Mouse (Mus musculus) neural tube, embryonic 13.5 days (tissue): ENCODE measurements around the gene Eef1akmt1. TPM values are rescaled to one million over a fixed set of nuclear protein-coding genes. Genes with fewer than 3 reads are reported as not detected.

Experiments
- ATAC-seq: fragments of 200-750 bp; cut with Nextera tagmentation; 2 replicates; pipeline ENCODE4 v1.8.0; 2017; ENCODE audit warnings: low read depth, mild to moderate bottlenecking, moderate TSS enrichment, moderate library complexity
- H3K27ac ChIP-seq: fragments of 300-500 bp; sonication (generic); replicated peaks from 2 replicates; pipeline ENCODE4 v1.5.1; 2015; ENCODE audit warnings: moderate library complexity, mild to moderate bottlenecking, inconsistent platforms
- H3K27me3 ChIP-seq: fragments of 300-500 bp; sonication (generic); 2 replicates; pipeline ENCODE4 v1.6.1; 2015; ENCODE audit warnings: mild to moderate bottlenecking, inconsistent platforms
- H3K36me3 ChIP-seq: fragments of 300-500 bp; sonication (generic); 2 replicates; pipeline ENCODE4 v1.6.1; 2015; ENCODE audit warnings: mild to moderate bottlenecking, inconsistent platforms
- H3K4me1 ChIP-seq: fragments of 300-500 bp; sonication (generic); replicated peaks from 2 replicates; pipeline ENCODE4 v1.6.1; 2015; ENCODE audit warnings: inconsistent platforms
- H3K4me2 ChIP-seq: fragments of 300-500 bp; sonication (generic); 2 replicates; pipeline ENCODE4 v1.6.1; 2015; ENCODE audit warnings: inconsistent platforms, mild to moderate bottlenecking, moderate library complexity
- H3K4me3 ChIP-seq: fragments of 300-500 bp; sonication (generic); 2 replicates; pipeline ENCODE4 v1.5.1; 2015; ENCODE audit warnings: mild to moderate bottlenecking, inconsistent platforms
- H3K9ac ChIP-seq: fragments of 300-500 bp; sonication (generic); 2 replicates; pipeline ENCODE4 v1.6.1; 2015; ENCODE audit warnings: moderate library complexity, mild to moderate bottlenecking, inconsistent platforms
- H3K9me3 ChIP-seq: fragments of 300-500 bp; sonication (generic); 2 replicates; pipeline ENCODE4 v1.6.1; 2016; ENCODE audit warnings: inconsistent platforms
- WGBS: fragments of 180-500 bp; shearing (Covaris S2); methylation state at CpG from one replicate; pipeline ENCODE4 v1.1.7; 2015; 5-methylcytosine and 5-hydroxymethylcytosine counted together
- polyA plus RNA-seq: library from polyadenylated mRNA; unstranded; fragments of >200 nt; fragmentation: Nextera tagmentation; extraction: Ambion mirVana; gene quantifications from 2 replicates; pipeline ENCODE4 v1.2.1, GENCODE M21; 2015

The Eef1akmt1 gene
- polyA plus RNA-seq, 1 experiment from 2014 or later: 108 TPM

DNA sequence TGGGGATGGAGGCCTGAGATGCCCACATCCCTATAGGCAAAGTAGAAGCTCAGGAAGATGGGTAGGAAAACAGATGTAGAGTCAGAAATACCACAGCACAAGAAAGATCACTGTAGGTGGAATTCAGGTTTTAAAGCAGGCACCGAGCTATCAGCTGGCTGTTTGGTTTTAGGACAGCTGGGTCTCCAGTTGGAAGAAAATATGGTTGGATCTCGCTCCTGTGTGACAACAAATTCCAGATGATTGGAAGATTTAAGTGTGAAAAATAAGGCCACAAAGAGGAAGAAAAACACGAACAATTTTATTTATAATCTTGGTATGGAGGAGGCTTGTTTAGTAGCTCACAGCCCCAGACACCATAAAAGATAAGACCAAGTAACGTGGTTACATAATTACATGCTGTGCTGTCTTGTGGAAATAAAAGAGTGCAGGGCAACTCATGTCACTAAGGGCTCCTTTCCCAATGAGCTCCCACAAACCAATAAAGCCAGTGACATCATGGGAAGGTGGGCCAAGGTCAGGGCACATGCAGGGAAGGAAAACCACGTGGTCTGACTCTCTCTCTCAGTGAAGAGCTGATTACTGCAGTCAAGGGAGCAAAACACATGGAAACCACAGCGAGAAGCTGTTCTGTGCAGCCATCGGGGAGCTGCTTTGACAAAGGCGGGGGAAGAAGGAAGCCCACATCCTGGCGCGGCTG, 42.2 kb downstream of the Eef1akmt1 start:
- Histone ChIP-seq H3K9me3 (no peaks in the 10 kb centered on the region), H3K27ac (no peak overlapping the region; the same call in 1 of the 2 replicates), H3K4me3 (no peak overlapping the region), H3K36me3 (no peaks in the 10 kb centered on the region), H3K4me1 (peaks cover 26% of the 10 kb centered on the region), H3K4me2 (no peak overlapping the region), H3K27me3 (peaks cover 18% of the 10 kb centered on the region; the same call in 1 of the 2 replicates), H3K9ac (no peak overlapping the region)
- no peak for ATAC-seq
- 40% methylated on average over 10 of the region's 10 CpGs for WGBS

DNA sequence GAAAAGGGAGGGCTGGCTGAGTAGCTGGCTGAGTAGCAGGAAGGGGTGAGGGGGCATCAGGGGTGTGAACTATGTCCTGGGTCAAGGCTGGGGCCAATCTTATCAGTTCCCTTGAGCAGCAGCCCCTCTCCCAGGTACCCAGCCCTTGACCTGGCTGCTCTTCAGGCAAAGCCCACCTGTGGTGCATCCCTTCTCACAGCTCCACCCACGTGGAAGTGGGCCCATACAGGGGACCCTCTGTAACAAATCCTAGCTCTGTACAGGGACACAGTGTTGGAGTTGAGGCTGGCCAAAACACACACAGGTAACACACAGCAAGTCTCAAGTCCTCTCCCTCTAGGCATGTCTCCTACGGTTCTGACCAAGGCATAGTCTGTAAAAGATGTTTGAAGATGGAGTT, 43.8 kb downstream of the Eef1akmt1 start:
- peaks cover 24% of the 10 kb centered on the region for H3K4me1 ChIP-seq
- H3K27ac ChIP-seq: no peak overlapping the region
- H3K27me3 ChIP-seq: peaks cover 29% of the 10 kb centered on the region
- H3K4me3 ChIP-seq: no peak overlapping the region
- ATAC-seq: no peak
- no peaks in the 10 kb centered on the region for H3K36me3 ChIP-seq
- no peaks in the 10 kb centered on the region for H3K9me3 ChIP-seq
- 56% methylated on average over 2 of the region's 2 CpGs for WGBS
- H3K4me2 ChIP-seq: no peak overlapping the region
- no peak overlapping the region for H3K9ac ChIP-seq

DNA sequence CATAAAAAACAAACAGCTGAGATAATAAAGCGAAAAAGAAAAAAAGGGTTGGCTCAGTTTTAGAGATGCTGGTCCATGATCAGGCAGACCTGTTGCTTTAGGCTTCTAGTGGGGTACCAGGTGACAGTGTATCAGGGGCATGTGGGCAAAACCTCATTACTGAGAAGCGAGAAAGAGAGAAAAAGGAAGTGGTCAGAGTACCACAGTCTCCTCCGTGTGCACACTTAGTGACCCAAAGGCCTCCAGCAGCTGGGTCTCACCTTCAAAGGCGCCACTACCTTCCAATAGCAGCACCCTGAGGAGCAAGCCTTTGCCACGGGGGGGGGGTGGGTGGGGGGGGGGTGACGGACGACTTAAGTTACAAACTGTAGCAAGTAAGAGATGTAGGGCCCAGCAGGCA, 44.3 kb downstream of the Eef1akmt1 start:
- H3K4me1 ChIP-seq: peaks cover 24% of the 10 kb centered on the region
- WGBS: 42% methylated on average over 7 of the region's 7 CpGs

DNA sequence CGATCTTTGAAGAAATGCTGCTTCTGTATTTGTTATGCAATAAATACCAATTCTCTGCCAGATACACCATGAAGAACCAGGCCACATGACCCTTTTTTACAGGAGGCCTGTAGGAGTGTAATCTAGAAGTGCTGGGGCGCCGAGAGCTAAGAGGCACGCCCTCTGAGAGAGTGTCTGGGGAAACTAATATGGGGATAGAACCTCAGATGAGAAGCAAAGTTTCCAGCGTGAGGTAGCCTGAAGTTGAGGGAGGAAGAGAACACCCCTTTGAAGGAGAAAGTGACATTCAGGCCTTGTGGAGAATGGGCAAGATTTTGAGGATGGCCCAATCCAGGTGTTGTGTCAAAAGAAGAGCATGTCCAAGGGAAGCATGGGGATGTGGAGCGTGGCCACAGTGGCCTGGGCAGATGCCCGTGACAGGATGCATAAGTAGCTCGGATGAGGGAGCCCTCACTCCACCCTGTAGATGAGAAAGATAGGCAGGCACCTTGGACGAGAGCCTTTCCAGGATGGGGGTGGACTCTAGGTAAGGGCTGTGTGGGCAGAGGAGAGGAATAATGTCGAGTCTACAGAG, 45.3 kb downstream of the Eef1akmt1 start:
- Histone ChIP-seq H3K27ac (no peak overlapping the region), H3K4me2 (peak overlapping the region; percentile 80), H3K36me3 (no peaks in the 10 kb centered on the region), H3K9me3 (no peaks in the 10 kb centered on the region), H3K27me3 (peaks cover 39% of the 10 kb centered on the region), H3K4me1 (peaks cover 24% of the 10 kb centered on the region), H3K9ac (no peak overlapping the region), H3K4me3 (peak overlapping the region; percentile 75)
- 58% methylated on average over 10 of the region's 10 CpGs for WGBS
- ATAC-seq: no peak

More for the DNA sequence above, 44.3 kb downstream of the Eef1akmt1 start:
- H3K36me3 ChIP-seq: no peaks in the 10 kb centered on the region
- H3K27me3 ChIP-seq: peaks cover 34% of the 10 kb centered on the region
- H3K27ac ChIP-seq: no peak overlapping the region
- H3K9ac ChIP-seq: no peak overlapping the region
- H3K4me3 ChIP-seq: no peak overlapping the region
- no peak overlapping the region for H3K4me2 ChIP-seq
- no peaks in the 10 kb centered on the region for H3K9me3 ChIP-seq
- ATAC-seq: no peak

DNA sequence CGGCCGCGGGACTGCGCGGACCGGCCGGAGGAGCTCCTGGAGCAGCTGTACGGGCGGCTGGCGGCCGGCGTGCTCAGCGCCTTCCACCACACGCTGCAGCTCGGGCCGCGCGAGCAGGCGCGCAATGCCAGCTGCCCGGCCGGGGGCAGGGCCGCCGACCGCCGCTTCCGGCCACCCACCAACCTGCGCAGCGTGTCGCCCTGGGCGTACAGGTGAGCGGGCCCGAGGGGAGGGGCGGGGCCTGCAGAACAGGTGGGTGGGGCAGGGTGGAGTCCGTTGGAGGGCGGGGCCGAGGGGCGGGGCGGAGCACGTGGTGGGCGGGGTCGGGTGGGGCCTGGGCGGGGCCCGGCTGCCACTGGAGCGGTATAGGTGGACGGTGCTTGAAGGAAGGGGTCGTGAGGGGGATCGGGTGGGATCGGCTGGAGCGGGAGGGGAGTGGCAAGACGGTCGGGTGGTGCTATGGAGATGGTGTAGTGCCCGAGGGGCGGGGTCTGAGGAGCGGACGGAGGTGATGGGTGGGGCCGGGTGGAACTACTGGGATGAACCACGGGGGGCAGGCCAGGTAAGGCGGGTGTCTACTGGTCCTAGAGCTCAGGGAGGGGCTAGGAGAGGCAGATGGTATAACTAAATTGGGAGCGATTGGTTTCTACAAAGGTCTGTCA, 45.9 kb downstream of the Eef1akmt1 start:
- Histone ChIP-seq H3K36me3 (no peaks in the 10 kb centered on the region), H3K27me3 (peaks cover 39% of the 10 kb centered on the region), H3K4me3 (peak overlapping the region; percentile 75), H3K4me2 (peak overlapping the region; percentile 80), H3K9ac (peak overlapping the region; percentile 84), H3K4me1 (peaks cover 24% of the 10 kb centered on the region), H3K9me3 (no peaks in the 10 kb centered on the region), H3K27ac (peak overlapping the region; percentile 81)
- ATAC-seq: peak; percentile 87
- 1% methylated on average over 47 of the region's 60 CpGs for WGBS

DNA sequence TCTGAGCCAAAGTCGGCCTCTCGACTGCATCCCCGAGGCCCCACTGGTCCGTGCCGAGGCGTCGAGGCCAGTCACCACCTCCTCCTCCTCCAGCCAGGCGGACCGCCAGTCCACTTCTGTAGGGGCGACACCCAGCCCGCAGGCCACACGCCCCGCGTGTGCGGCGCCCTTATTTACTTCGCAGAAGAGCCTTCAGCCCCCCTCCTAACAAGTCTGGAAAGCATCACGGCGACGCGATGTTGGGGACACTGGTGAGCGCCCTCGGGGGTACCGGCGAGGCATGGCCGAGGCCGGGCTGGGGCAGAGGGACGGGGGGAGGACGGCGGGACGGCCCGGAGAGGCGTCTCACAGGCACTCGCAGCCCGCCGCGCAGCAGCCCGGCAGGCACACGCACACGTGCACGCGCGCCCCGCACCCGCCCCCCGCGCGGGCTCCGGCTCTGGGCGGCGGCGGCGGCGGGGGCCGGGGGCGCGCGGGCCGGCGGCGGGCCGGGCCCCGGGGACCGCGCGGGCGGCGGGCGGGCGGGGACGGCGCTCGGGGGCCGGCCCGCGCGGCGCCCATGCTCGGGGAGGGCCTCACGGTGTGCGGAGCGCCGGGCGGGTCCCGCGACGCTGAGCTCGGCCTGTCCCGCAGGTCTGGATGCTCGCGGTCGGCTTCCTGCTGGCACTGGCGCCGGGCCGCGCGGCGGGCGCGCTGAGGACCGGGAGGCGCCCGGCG, 46.6 kb downstream of the Eef1akmt1 start, which contains the start of gene Il17d:
Gene Il17d, plus strand, starts transcription at position 107 of the 717 bp plus-strand sequence.
- no peaks in the 10 kb centered on the region for H3K36me3 ChIP-seq
- under 1% methylated on average over 34 of the region's 104 CpGs for WGBS
- H3K27me3 ChIP-seq: peaks cover 39% of the 10 kb centered on the region
- H3K4me1 ChIP-seq: peaks cover 22% of the 10 kb centered on the region
- H3K9ac ChIP-seq: peak within 1 kb of the TSS; percentile 84
- peak within 1 kb of the TSS; percentile 81 for H3K27ac ChIP-seq
- H3K4me3 ChIP-seq: peak within 1 kb of the TSS; percentile 75
- H3K9me3 ChIP-seq: no peaks in the 10 kb centered on the region
- ATAC-seq: peak; percentile 60
- peak within 1 kb of the TSS; percentile 80 for H3K4me2 ChIP-seq

DNA sequence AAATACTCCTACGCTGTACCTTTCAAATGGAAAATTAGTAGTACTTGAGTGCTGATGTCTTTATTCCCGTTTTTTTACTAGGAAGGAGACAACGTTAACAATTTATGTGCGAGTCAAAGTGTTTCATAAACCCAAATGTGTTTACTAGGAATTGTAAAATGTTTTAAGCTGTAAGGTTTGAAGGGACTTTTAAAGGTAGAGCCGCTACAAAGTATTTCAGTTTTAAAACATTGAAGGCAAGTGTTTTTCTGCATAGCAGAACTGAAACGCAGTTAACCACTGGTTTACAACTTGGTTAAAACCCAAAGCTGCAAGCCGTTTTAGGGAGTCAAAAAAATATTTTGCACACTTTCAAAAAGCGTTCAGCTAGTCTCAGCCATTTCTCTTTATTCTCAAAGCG, 47.6 kb downstream of the Eef1akmt1 start:
- Histone ChIP-seq H3K4me3 (no peak overlapping the region), H3K27me3 (peaks cover 39% of the 10 kb centered on the region), H3K9ac (peak overlapping the region; percentile 84; the same call in 1 of the 2 replicates), H3K9me3 (no peaks in the 10 kb centered on the region), H3K27ac (no peak overlapping the region), H3K4me1 (peaks cover 16% of the 10 kb centered on the region), H3K36me3 (no peaks in the 10 kb centered on the region), H3K4me2 (peak overlapping the region; percentile 80)
- ATAC-seq: no peak
- 87% methylated on average over 9 of the region's 9 CpGs for WGBS

DNA sequence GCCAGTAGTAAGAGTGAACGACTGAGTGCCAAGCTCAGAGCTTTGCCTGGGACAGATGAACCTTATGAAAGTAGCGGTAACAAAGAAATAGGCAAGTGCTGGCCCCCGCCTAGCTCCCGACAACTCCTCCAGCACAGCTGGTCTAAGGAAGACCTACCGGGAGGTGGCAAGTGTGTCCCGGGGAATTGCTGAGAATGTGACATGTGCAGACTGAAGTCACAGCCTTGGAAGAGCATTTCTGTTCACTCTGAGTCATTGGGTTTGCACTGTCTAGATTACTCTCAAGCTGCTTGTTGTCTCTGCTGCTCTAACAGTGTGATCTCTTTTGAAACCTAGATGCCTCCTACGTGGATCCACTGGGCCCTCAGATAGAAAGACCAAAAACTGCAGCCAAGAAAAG, 54.4 kb downstream of the Eef1akmt1 start:
- peaks cover 10% of the 10 kb centered on the region; the same call in 1 of the 2 replicates for H3K36me3 ChIP-seq
- H3K4me2 ChIP-seq: no peak overlapping the region
- H3K27ac ChIP-seq: no peak overlapping the region
- 88% methylated on average over 7 of the region's 7 CpGs for WGBS
- ATAC-seq: no peak
- H3K9ac ChIP-seq: no peak overlapping the region
- no peaks in the 10 kb centered on the region for H3K4me1 ChIP-seq
- no peaks in the 10 kb centered on the region for H3K9me3 ChIP-seq
- H3K4me3 ChIP-seq: no peak overlapping the region
- 0 out of 2 replicates have a peak, but pooled peaks cover 3% of the 10 kb centered on the region for H3K27me3 ChIP-seq

DNA sequence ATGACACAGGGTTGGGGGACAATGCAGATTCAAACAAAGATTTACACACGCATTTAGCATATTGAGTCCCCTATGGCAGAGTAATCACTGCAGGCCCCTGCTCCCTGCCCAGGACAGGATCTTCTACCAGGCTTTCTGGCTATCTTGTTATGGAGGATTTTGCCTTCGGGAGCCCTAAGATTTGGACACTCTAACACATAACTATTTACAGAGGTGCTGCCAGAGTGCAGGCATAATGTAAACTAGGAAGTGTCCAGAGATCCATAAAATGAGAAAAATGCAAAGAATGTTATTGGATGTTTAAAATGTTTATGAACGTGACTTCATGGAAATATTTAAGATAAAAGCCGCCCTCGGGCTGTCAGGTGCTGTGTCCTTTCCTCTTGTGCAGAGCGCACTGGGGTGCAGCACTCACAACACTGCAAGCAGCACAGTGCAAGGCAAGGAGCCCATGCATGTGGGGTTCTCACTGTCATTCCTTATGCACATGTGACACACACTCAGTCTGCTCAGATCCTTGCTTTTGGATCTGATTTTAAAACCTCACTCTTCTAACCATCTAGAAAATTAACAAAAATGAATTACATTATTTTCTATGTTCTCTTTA, 56.2 kb downstream of the Eef1akmt1 start:
- 84% methylated on average over 6 of the region's 6 CpGs for WGBS
- no peaks in the 10 kb centered on the region for H3K4me1 ChIP-seq
- no peak overlapping the region for H3K9ac ChIP-seq
- no peak overlapping the region for H3K4me2 ChIP-seq
- H3K4me3 ChIP-seq: no peak overlapping the region
- no peak for ATAC-seq
- H3K9me3 ChIP-seq: no peaks in the 10 kb centered on the region
- H3K36me3 ChIP-seq: peaks cover 10% of the 10 kb centered on the region; the same call in 1 of the 2 replicates
- no peak overlapping the region for H3K27ac ChIP-seq
- H3K27me3 ChIP-seq: no peaks in the 10 kb centered on the region

DNA sequence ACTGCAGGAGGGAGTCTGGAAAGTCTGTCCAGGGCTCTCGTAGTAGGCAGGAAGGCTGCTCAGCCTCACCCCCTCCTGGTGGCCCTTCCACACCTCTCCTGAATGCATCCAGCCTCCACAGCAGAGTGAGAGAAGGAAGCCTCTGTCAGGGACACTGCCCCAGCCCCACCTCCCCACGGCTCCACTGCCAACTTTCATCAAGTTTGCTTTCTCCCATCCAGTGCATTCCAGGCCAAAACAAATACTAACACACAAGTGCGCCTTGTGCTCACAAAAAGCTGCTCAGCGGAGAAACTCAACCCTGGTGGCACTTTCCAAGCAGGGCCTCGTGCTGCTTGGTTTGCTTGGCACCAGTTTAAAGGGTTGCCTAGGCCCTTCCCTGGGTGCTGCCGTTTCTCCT, 61.9 kb downstream of the Eef1akmt1 start:
- H3K4me1 ChIP-seq: no peaks in the 10 kb centered on the region
- H3K9ac ChIP-seq: no peak overlapping the region
- H3K4me2 ChIP-seq: no peak overlapping the region
- peak; percentile 63; the same call in 1 of the 2 replicates for ATAC-seq
- WGBS: 68% methylated on average over 6 of the region's 6 CpGs
- no peaks in the 10 kb centered on the region for H3K27me3 ChIP-seq
- H3K27ac ChIP-seq: no peak overlapping the region
- H3K4me3 ChIP-seq: no peak overlapping the region
- no peaks in the 10 kb centered on the region for H3K9me3 ChIP-seq
- H3K36me3 ChIP-seq: no peaks in the 10 kb centered on the region

DNA sequence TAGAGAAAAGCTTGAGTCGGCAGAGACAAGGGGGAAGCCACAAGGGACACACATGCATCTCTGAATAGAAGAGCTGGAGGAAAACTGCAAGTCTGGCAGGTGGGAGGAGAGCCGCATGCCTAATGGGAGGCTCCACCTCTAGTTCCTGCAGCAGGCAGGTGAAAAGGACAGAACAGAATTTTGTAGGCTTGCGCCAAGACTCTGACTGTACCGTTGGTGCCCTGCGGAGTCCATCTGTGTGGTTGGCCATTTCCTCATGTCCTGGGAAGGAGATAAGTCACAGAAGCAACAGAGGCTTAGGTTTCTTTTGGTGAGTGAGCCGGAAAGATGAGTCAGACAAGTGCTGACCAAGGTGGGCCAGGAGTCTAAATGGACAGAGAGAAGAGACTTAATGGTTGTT, 67.7 kb downstream of the Eef1akmt1 start:
- no peak for ATAC-seq
- Histone ChIP-seq H3K27me3 (no peaks in the 10 kb centered on the region), H3K4me3 (no peak overlapping the region), H3K27ac (no peak overlapping the region), H3K4me2 (no peak overlapping the region), H3K9ac (no peak overlapping the region), H3K9me3 (no peaks in the 10 kb centered on the region), H3K4me1 (no peaks in the 10 kb centered on the region), H3K36me3 (peaks cover 8% of the 10 kb centered on the region; the same call in 1 of the 2 replicates)
- WGBS: 89% methylated on average over 6 of the region's 6 CpGs
